Mouse (Mus musculus): ENCODE results near the gene Sec13.

Sec13 gene

DNA sequence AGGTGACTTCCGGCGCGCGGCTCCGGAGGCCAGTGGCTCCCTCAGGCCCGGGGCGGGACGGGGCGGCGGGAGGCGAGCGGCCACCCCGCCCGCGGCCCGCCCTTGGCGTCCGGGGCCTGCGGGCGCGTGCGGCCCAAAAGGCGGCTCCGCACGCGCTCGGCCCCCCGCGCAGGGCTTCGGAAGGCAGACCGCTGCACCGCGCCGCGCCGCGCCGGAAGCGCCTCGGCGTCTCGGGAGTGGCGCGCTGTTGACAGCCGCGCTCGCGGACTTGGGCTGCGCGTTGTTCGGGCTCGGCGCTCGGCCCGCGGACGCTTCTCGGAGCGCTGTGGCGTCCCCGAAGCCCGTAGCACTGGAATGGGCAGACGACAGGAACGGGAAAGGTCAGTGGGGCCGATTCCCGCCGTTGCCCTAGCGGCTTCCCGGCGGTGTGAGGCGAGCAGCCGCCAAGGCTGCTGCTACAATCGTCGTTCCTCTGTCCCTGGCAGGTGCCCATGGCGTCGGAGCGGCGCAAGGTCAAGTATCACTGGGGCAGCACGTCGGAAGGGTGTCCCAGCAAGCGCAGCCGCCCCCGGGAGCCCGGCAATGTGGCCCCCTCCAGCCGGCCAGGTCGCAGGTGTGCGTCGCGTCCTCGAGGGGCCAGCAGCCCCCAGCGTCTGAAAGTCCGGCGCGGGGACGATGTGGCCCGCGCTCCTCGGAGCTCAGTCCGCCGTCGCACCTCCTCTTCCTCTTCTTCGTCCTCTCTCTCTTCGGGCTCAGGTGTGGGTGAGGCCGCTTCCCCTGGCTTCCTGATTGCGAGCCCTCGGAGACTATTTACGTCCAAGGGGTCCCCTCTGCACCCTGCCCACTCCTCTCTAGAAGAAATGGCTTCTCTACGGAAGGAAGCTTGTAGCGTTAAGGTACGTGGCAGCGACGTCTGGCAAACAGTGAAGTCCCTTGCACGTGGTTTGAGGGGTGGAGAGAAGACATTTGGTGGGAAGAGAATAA is 43.0 kb downstream of the Sec13 start:
- peak; percentile 19 for DNase-seq

GRCm38 (mm10) chr6:113696582-113697221 is 43.8 kb downstream of the Sec13 start, which contains the start of gene Tatdn2:
Tatdn2 (plus strand) TSS chr6:113697050.
- DNase-seq = peak; percentile 97

GRCm38 (mm10) chr6:113695766-113696355 is 44.7 kb downstream of the Sec13 start:
- DNase-seq = no peak

GRCm38 (mm10) chr6:113695203-113695602 is 45.3 kb downstream of the Sec13 start:
- no peak for DNase-seq

DNA sequence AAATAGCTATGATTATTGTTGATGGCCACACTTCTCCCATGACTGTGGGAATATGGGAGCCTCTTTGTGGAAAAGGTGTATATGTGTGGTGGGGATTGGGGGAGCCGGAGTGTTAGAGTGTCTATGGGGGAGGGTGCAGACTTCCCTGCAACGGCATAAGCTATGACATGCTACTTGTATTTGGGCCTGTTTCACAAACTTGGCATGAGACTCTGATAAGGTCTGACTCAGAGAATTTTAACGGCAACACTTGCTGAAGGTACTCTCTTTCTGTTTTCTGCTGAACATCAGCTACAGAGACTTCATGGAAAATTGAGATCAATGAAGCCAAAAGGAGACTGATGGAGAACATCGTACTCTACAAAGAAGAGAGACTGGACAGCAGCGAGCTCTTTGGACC is 47.2 kb downstream of the Sec13 start:
- no peak for DNase-seq

DNA sequence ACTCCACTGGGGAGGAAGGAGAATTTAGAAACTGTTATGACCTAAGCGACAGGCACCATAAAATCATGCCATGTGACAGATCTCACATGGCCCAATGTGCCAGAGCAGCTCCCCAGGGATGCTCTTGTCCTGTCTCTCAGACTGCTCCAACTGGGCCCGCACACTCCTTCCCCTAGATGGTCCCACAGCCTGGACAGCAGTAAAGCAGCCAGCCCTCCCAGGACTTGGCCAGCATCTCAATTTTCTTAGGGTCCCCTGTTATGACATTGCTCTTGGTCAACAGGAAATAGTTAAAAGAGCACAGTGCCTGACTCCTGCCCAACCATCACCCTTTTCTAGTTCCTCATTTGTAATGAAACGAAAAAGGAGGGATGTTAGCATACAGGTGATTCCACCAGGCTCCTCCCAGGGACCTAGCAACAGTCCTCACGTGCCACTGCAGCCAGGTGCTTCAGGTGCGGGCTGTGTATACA is 47.8 kb downstream of the Sec13 start:
- no peak for DNase-seq

GRCm38 (mm10) chr6:113691084-113691462 is 49.5 kb downstream of the Sec13 start:
- DNase-seq = no peak

- no peak for DNase-seq
Observed at GRCm38 (mm10) chr6:113690400-113691083, 50.0 kb downstream of the Sec13 start.

DNA sequence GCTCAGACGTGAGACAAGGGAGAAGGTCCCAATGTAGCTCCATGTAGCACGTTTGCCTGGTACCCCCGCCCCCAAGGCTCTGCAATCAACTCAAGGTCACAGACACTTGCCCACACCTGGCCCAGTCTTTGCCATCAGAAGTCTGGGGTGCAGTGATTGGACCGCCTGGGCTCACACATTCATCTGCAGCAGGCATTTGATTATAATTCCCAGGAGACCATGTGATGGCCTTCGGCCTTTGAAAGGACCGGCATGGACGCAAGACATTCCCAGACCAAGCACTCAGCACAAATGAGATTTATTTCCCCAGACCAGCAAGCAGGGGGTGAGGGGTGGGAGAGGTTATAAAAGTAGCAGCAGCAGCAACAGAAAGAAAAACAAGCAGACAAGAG is 50.5 kb downstream of the Sec13 start:
- DNase-seq = no peak

DNA sequence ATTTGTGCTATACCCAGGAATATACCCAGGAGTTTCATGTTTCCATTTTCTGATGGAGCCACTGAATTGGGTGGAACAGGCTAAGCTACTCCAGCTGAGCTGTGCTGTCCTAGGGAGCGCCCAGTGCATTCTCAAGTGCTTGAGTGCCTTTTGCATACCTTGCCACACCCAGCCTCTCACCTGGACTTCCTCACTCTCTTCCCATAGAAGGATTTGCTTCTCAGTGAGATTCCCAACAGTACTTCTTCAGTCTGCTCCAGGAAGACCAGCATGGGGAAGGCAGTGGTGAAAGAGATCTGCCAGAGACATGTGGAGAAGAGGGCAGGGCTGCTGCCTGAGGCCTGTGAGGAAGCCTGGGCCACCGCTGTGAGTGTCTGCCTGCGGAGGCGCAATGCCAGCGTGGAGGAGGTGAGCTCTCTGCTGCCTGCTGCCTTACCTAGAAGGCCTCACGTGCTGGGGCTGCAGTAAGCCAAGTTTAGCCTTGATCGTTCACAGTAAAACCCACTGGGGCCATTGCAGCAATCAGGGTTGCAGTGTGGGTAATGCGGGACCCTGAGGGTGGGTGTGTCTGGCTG is 53.9 kb downstream of the Sec13 start:
- no peak for DNase-seq

GRCm38 (mm10) chr6:113683081-113683825 is 57.3 kb downstream of the Sec13 start:
- DNase-seq = no peak

GRCm38 (mm10) chr6:113681271-113681670 is 59.3 kb downstream of the Sec13 start:
- DNase-seq = peak; percentile 47

DNA sequence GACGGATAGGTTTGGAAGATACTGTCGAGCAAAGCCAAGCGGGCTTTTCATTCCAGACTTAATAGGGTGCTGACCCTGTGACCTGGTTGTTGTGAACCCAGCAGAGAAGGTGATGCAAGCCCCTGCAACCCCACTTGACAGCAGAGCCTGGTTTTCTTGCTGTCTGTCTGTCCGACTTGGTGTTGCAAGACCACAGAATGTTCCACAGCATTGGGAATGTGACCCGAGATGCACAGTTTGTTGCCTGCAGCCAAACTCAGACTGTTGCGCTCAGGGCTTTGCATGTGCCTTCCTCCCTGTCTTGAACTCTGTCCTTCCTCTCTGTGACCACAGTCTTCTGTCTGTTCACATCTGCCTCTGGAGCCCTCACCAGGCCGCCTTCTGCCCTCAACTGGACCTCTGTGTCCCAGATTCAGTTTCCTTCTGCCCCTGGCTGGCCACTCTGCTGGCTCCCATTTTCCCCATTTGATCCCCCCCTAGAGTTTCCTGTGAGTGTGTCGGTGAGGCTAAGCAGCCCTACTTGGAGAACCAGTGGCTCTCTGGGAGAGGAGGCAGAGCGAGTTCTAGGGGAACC is 60.5 kb downstream of the Sec13 start:
- DNase-seq = no peak

DNA sequence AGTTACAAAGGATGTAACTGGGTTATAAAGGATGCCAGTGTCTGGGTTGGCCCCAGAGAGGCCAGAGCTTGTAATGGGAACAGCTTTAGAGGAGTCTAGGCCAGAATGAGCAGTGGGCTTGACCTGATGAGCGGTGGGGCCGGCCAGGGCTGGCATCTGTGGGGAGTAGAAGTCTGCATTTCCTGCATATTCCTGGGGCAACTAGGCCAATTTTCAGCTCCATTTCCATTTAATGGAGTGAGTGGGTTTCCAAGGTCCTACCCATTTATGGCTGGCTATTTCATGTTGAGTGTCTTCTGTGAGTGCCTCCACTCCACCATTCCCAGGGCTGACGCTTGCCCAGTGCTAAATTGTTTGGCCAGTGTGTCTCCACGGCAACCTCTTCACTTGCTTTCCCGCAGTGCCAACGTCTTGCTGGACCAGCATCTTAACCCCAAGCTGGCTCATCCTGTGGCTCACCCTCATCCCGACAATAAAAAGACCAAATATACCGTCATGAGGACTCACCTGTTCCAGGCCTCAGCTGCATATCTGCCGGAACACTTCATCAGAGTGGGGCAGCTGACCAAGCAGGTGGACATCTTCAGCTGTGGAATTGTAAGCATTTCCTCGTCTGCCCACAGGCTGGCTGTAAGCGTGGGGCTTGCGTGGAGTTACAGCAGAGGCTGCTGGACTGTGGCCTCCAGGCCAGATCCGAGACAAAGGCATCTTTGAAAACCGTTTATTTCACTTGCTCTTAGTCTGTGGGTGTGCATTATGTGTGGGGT is 62.1 kb downstream of the Sec13 start:
- no peak for DNase-seq

Data from right cerebral cortex, postnatal 25 days (tissue).